Mouse (Mus musculus): ENCODE results near the gene Sass6.

GRCm38 (mm10) chr3:116620636-116621370 is 26.0 kb downstream of the Sass6 start:
- TF ChIP-seq CTCF (conservative IDR thresholded peaks at IDR 0.05; ENCODE audit: low read length) (no peak), POU5F1 (IDR thresholded peaks at IDR 0.05; ENCODE audit: borderline replicate concordance, low read length) (no peak), NANOG (IDR thresholded peaks at IDR 0.05; ENCODE audit: borderline replicate concordance, low read length) (no peak)
